Mouse (Mus musculus) ovary, postnatal 36 days (tissue): ENCODE measurements around the gene Bahd1.

Source experiments
- DNase-seq: peaks from one replicate; pipeline ENCODE4 v3.0.0; 2022; ENCODE audit warnings: low spot score, mixed read lengths

Gene Bahd1

GRCm38 (mm10) chr2:118898771-118899170 is 1.4 kb upstream of the Bahd1 start:
- no peak for DNase-seq

GRCm38 (mm10) chr2:118899306-118899705 is 871 bp upstream of the Bahd1 start:
- no peak for DNase-seq

GRCm38 (mm10) chr2:118900826-118901140 is 606 bp downstream of the Bahd1 start:
- DNase-seq = no peak

GRCm38 (mm10) chr2:118901175-118902031 is 1.2 kb downstream of the Bahd1 start:
- DNase-seq = peak; percentile 98

GRCm38 (mm10) chr2:118902051-118903025 is 2.2 kb downstream of the Bahd1 start:
- peak; percentile 65 for DNase-seq

- no peak for DNase-seq
Observed at GRCm38 (mm10) chr2:118903333-118903741, 3.2 kb downstream of the Bahd1 start.

GRCm38 (mm10) chr2:118905433-118906117 is 5.4 kb downstream of the Bahd1 start:
- no peak for DNase-seq

GRCm38 (mm10) chr2:118906118-118906492 is 5.9 kb downstream of the Bahd1 start:
- no peak for DNase-seq

GRCm38 (mm10) chr2:118907781-118908180 is 7.6 kb downstream of the Bahd1 start:
- DNase-seq = no peak

- no peak for DNase-seq
Observed at GRCm38 (mm10) chr2:118909151-118909550, 9.0 kb downstream of the Bahd1 start.

- DNase-seq = no peak
Observed at GRCm38 (mm10) chr2:118910605-118911278, 10.6 kb downstream of the Bahd1 start.

- DNase-seq = no peak
Observed at GRCm38 (mm10) chr2:118912706-118913105, 12.5 kb downstream of the Bahd1 start.

- DNase-seq = no peak
Observed at GRCm38 (mm10) chr2:118913551-118914276, 13.5 kb downstream of the Bahd1 start.

- no peak for DNase-seq
Observed at GRCm38 (mm10) chr2:118914685-118915084, 14.5 kb downstream of the Bahd1 start.

- DNase-seq = no peak
Observed at GRCm38 (mm10) chr2:118916436-118916835, 16.3 kb downstream of the Bahd1 start.

GRCm38 (mm10) chr2:118918543-118918942 is 18.4 kb downstream of the Bahd1 start:
- DNase-seq = no peak

- no peak for DNase-seq
Observed at GRCm38 (mm10) chr2:118920428-118920827, 20.3 kb downstream of the Bahd1 start.

- no peak for DNase-seq
Observed at GRCm38 (mm10) chr2:118925952-118926351, 25.8 kb downstream of the Bahd1 start.

- DNase-seq = peak; percentile 84
Observed at GRCm38 (mm10) chr2:118926361-118926997, 26.3 kb downstream of the Bahd1 start, which contains the start of gene Chst14. Gene Chst14, plus strand, starts transcription at chr2:118926496.

- DNase-seq = no peak
Observed at GRCm38 (mm10) chr2:118926998-118927739, 27.0 kb downstream of the Bahd1 start.
